Mouse (Mus musculus) lung, embryonic 14.5 days (tissue): Measurements from ENCODE around the gene Zbtb16. TPM values are rescaled to one million over a fixed set of nuclear protein-coding genes. Genes with fewer than 3 reads are reported as not detected.

ENCODE experiments used
- ATAC-seq: fragments of 200-750 bp; cut with Nextera tagmentation; 2 replicates; pipeline ENCODE4 v1.8.0; 2017; ENCODE audit warnings: mild to moderate bottlenecking, moderate TSS enrichment, moderate library complexity; ENCODE audit not compliant: insufficient read depth
- DNase-seq: peaks from one replicate; pipeline ENCODE4 v3.0.0-alpha.2; 2015
- H3K27ac ChIP-seq: fragments of 300-500 bp; sonication (generic); 2 replicates; pipeline ENCODE4 v1.5.1; 2014; ENCODE audit warnings: low read depth, mild to moderate bottlenecking, moderate library complexity
- H3K27me3 ChIP-seq: fragments of 300-500 bp; sonication (generic); 2 replicates; pipeline ENCODE4 v1.6.1; 2014; ENCODE audit warnings: low read length, control low read depth; ENCODE audit not compliant: insufficient read depth
- H3K36me3 ChIP-seq: fragments of 300-500 bp; sonication (generic); 2 replicates; pipeline ENCODE4 v1.6.1; 2014; ENCODE audit warnings: control low read depth; ENCODE audit not compliant: insufficient read depth
- H3K4me1 ChIP-seq: fragments of 300-500 bp; sonication (generic); 2 replicates; pipeline ENCODE4 v1.6.1; 2014; ENCODE audit warnings: antibody characterized with exemption, control low read depth; ENCODE audit not compliant: insufficient read depth
- H3K4me2 ChIP-seq: fragments of 300-500 bp; sonication (generic); 2 replicates; pipeline ENCODE4 v1.6.1; 2014; ENCODE audit warnings: mild to moderate bottlenecking
- H3K4me3 ChIP-seq: fragments of 300-500 bp; sonication (generic); 2 replicates; pipeline ENCODE4 v1.5.1; 2014; ENCODE audit warnings: low read depth, low read length
- H3K9ac ChIP-seq: fragments of 300-500 bp; sonication (generic); 2 replicates; pipeline ENCODE4 v1.6.1; 2014
- H3K9me3 ChIP-seq: fragments of 300-500 bp; sonication (generic); 2 replicates; pipeline ENCODE4 v1.6.1; 2016; ENCODE audit warnings: low read depth, low read length, control low read depth
- CTCF ChIP-seq: IDR thresholded peaks from 2 replicates; pipeline ENCODE4 v1.5.1; 2016; ENCODE audit warnings: antibody characterized with exemption, low read depth
- WGBS: fragments of 180-500 bp; shearing (Covaris S2); extraction: QIAGEN DNeasy Blood & Tissue Kit; methylation state at CpG from one replicate; pipeline ENCODE4 v1.1.7; 2014; 5-methylcytosine and 5-hydroxymethylcytosine counted together
- polyA plus RNA-seq: library from polyadenylated mRNA; unstranded; fragments of >200 nt; fragmentation: Nextera tagmentation; extraction: Ambion mirVana; gene quantifications from 2 replicates; pipeline ENCODE4 v1.2.1, GENCODE M21; 2014

Gene Zbtb16
- polyA plus RNA-seq, 1 experiment from 2014 or later: 0.71 TPM

DNA sequence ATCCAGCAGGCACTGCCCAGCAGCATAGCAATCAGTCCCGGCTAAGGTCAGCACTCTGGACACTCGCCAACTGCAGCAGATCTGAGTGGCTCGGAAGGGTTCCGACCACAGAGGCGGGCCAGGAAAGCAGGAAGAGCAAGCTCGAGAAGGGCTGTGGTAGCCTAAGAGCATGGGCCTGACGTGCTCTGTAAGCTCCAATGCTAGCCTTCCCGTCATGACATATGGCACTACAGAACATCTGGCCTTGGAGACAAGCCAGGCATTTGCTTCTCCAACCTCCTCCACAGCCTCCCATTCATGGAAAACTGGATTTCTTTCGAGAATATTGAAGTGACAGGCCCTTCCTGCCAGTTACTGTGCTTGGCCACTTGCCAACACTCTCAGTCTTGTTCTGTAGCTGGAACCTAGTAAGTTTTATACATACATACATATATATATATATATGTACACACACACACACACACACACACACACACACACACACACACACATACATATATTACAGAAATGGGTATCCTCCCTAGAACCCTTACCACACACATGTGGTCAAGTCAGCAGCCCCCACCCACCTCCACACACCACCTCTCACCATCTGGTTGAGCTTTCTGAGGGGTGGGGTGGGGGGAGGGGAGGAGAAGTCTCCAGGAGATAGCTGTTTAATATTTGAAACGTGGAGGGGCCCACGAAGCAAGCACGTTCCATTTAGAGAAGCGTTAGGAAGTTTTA lies 75.4 kb downstream of the Zbtb16 start:
- peak overlapping the region; percentile 61 for H3K27ac ChIP-seq
- H3K4me3 ChIP-seq: no peak overlapping the region
- no peaks in the 10 kb centered on the region for H3K36me3 ChIP-seq
- no peak overlapping the region for H3K9ac ChIP-seq
- no peak for TF ChIP-seq CTCF
- H3K4me1 ChIP-seq: peaks cover 20% of the 10 kb centered on the region
- DNase-seq: peak; percentile 98
- H3K9me3 ChIP-seq: no peaks in the 10 kb centered on the region
- ATAC-seq: peak; percentile 96
- H3K27me3 ChIP-seq: no peaks in the 10 kb centered on the region
- peak overlapping the region; percentile 36 for H3K4me2 ChIP-seq
- WGBS: 6% methylated on average over 13 of the region's 13 CpGs

DNA sequence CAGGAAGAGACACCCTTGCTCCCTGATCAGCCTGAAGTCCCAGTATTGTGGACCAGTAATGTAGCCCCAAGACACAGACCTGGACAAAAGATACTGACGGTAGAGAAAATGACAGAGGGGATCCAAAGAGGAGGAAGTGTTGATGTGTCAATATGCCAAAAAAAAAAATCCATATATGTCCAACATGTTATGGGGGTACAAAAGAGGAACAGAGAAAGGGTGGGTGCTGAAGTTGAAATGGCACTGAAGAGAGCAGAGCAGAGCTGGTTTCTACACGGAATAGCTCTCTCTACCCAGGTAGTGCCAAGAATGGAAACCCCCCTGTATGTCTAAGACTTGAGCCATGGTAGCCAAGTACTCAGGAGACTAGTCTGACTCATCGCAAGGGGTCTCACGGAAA lies 76.9 kb downstream of the Zbtb16 start:
- ATAC-seq (no peak), DNase-seq (no peak)
- no peaks in the 10 kb centered on the region for H3K36me3 ChIP-seq
- no peak overlapping the region for H3K4me2 ChIP-seq
- TF ChIP-seq CTCF: no peak
- no peaks in the 10 kb centered on the region for H3K9me3 ChIP-seq
- H3K27ac ChIP-seq: no peak overlapping the region
- no peak overlapping the region for H3K4me3 ChIP-seq
- WGBS: 80% methylated on average over 4 of the region's 4 CpGs
- H3K27me3 ChIP-seq: 0 out of 2 replicates have a peak, but pooled peaks cover 3% of the 10 kb centered on the region
- peaks cover 20% of the 10 kb centered on the region for H3K4me1 ChIP-seq
- no peak overlapping the region for H3K9ac ChIP-seq

DNA sequence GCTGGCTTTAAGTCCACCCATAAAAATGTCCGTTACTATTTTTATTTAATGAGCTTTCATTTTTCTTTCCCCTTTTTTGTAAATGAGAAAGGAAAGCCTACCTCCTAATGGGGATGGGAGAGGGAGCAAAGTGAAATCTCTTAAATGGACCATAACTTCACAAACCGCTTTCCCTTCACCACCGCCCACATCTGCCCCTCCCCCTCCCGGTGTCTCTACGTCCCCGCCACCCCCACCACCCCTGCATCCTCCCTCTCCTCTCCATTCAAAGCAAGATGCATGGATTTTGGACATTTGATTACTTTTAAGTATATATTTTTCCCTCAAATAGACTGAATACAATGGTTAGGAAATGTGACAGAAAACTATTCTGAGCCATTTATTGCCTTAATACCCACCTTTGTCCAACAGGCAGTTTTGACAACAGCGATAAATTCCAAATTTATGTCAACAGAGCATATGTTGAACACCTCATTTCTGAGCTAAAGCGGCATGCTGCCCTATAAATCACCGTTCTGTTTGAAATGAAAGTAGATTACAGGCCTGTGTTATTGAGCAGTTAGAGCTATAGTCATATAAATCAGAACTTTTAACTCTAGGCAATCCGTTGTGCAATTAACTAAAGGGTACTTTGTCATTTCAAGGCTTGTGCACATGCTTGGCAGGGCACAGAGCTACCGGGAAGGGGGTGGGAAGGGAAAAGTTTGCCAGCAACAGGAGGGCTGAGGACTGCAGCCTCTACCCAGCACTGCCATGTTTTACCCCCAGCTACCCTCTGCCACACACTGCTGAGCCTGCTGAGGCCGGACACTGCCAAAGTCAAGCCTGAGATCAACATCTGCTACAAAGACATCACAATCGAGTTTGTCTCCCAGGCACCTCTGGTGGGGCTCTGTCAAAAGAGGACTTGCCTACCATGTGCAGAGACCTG lies 78.1 kb downstream of the Zbtb16 start:
- no peak overlapping the region for H3K9ac ChIP-seq
- no peak overlapping the region for H3K27ac ChIP-seq
- DNase-seq: peak; percentile 47
- no peak overlapping the region for H3K4me3 ChIP-seq
- H3K36me3 ChIP-seq: no peaks in the 10 kb centered on the region
- H3K4me2 ChIP-seq: no peak overlapping the region
- no peak for ATAC-seq
- no peak for TF ChIP-seq CTCF
- 37% methylated on average over 13 of the region's 13 CpGs for WGBS
- H3K27me3 ChIP-seq: 0 out of 2 replicates have a peak, but pooled peaks cover 7% of the 10 kb centered on the region
- no peaks in the 10 kb centered on the region for H3K9me3 ChIP-seq
- peaks cover 20% of the 10 kb centered on the region for H3K4me1 ChIP-seq

DNA sequence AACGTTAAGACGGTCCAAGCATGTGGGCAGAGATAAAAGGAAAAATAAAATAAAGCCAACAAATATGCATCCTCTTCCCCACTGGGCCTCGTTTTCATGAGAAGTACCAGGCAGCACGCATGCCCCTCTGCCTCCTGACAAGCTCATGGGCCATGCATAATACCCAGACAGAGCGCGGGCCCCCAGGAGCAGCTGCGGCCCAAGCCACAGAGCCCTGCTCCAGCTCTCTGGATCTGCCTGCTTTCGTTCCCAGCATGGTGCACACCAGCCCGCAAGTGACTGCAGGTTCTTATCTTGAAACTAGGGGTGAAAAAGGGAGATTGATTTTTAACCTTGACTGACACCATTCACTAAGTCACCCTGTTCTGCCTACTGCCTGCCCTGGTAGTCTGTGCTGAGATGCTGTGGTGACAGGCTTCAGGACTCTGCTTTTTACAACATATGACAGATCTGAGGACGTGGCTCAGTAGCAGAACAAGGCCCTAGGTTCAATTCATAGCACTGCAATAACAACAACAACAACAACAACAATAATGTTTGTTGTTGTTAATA lies 79.7 kb downstream of the Zbtb16 start:
- ATAC-seq (no peak), DNase-seq (no peak)

DNA sequence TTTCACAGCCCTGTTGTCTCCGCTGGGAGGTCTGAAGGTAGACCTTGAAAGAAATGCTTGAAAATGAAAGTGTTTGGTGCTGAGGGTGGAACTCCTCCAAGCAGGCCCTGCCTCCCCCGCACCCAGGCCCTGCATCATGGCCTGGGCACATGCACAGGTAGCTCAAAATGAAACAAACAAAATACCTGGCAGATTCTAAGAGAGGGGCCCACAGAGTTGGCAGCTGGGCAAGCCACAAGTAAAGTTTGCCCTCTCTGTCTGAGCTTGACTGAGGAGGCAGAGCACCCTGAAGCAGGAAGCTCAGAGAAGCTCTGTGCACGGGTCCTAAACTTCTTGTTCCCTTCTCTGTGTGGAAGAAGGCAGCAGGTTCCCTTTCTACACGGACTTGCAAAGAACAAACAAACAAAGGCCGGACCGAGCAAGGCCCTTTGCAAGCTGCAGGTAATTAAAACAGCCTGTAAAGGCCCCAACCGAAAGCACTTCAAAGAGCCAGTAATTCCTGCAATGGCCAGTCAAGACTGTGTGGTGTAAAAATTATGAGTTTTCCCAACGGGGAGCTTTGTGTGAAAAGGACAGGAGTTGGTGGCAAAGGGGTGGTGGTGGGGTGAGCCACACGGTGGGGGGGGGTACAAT lies 80.5 kb downstream of the Zbtb16 start:
- Histone ChIP-seq H3K4me2 (no peak overlapping the region), H3K27ac (no peak overlapping the region), H3K36me3 (no peaks in the 10 kb centered on the region), H3K4me3 (no peak overlapping the region), H3K27me3 (0 out of 2 replicates have a peak, but pooled peaks cover 7% of the 10 kb centered on the region), H3K4me1 (peaks cover 7% of the 10 kb centered on the region; the same call in 1 of the 2 replicates), H3K9me3 (no peaks in the 10 kb centered on the region), H3K9ac (no peak overlapping the region)
- WGBS: 43% methylated on average over 9 of the region's 9 CpGs
- DNase-seq (no peak), ATAC-seq (no peak)
- no peak for TF ChIP-seq CTCF

More for the DNA sequence above, 79.7 kb downstream of the Zbtb16 start:
- Histone ChIP-seq H3K4me2 (no peak overlapping the region), H3K9ac (no peak overlapping the region), H3K27ac (no peak overlapping the region), H3K27me3 (0 out of 2 replicates have a peak, but pooled peaks cover 7% of the 10 kb centered on the region), H3K9me3 (no peaks in the 10 kb centered on the region), H3K4me1 (peaks cover 14% of the 10 kb centered on the region), H3K4me3 (no peak overlapping the region), H3K36me3 (no peaks in the 10 kb centered on the region)
- 52% methylated on average over 10 of the region's 10 CpGs for WGBS
- TF ChIP-seq CTCF: no peak

DNA sequence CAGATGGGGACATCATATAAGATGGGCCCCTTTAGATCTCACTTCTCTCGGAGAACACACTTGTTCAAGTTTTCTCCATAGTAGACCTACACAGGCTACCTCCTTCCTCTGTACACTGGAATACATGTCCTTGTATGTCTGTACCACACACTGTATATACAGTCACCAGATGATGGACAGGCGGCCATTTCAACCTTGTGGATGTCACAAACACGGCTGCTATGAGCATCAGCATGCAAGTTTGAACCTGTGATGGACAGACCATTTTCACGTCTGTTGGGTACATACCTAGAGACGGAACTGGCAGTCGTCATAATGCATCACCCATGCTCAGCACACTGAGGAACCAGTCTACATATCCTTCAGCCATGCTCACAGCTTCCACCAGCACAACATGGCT lies 81.6 kb downstream of the Zbtb16 start:
- no peaks in the 10 kb centered on the region for H3K4me1 ChIP-seq
- no peak for TF ChIP-seq CTCF
- no peak overlapping the region for H3K9ac ChIP-seq
- no peak overlapping the region for H3K4me2 ChIP-seq
- ATAC-seq: no peak
- H3K9me3 ChIP-seq: no peaks in the 10 kb centered on the region
- no peaks in the 10 kb centered on the region for H3K36me3 ChIP-seq
- 0 out of 2 replicates have a peak, but pooled peaks cover 7% of the 10 kb centered on the region for H3K27me3 ChIP-seq
- H3K4me3 ChIP-seq: no peak overlapping the region
- H3K27ac ChIP-seq: no peak overlapping the region
- DNase-seq: no peak
- 94% methylated on average over 6 of the region's 6 CpGs for WGBS
